Mouse (Mus musculus) mammary gland, adult 2 months (tissue): ENCODE measurements around the gene Btbd35f30. TPM values are rescaled to one million over a fixed set of nuclear protein-coding genes. Genes with fewer than 3 reads are reported as not detected.

Experiments used
- polyA plus RNA-seq: library from polyadenylated mRNA; depleted of rRNA; stranded (reverse); fragments of >200 nt; gene quantifications from 2 replicates; pipeline ENCODE4 v1.2.3, GENCODE M21; 2012; ENCODE audit warnings: low replicate concordance; rRNA removed

Btbd35f30 gene
- not detected in 2 replicates for polyA plus RNA-seq

DNA sequence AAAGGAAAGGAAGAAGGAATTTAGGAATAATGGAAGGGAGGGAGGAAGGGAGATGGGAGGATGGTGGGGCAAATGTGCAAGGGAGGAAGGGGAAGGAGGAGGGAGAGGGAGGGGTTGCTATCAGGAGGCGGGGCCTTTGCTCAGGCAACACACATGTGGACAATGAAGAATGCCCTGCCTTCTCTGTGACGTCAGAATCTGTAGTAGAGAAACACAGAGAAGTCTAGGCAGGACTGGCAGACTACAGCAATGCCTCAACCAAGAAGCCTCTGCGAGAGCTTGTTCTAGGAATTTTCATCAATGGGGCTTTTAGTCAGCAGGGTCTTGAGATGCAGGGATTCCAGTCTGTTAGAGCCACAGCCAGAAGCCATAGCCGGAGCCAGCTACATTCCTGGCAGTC, at the start of gene Btbd35f30:
Gene Btbd35f30 (plus strand): TSS at position 301 of the 400 bp plus-strand sequence.

DNA sequence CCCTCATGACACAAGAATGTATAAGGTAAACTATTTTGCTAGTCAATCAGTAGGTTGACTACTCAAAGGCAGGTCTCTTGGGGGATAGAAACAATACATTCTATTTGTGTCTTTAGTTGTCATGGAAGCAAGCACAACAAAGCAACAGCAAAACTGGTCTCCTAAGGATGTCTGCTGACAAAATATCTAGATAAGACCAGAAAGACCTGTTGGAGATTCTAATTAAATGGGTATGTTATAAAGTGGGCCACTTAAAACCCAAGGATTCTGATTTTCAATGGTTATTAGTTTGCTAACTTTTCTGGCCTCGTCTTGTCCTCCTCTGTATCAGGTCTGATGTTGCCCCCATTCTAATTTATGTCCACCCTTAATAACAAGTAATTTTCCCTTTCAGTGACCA, 47.0 kb downstream of the Btbd35f30 start, which contains the start of gene Gm21789:
Gene Gm21789 (plus strand): TSS at position 301 of the 400 bp plus-strand sequence.

Other genes starting within 250 kb of the Btbd35f30 start
- not detected in 2 replicates for gene Gm5926, start 243.9 kb upstream of the Btbd35f30 start, polyA plus RNA-seq
- not detected in 2 replicates for gene Btbd35f21, start 168.5 kb upstream of the Btbd35f30 start, polyA plus RNA-seq
- gene Gm21789, start 47.1 kb downstream of the Btbd35f30 start, polyA plus RNA-seq = not detected in 2 replicates
- not detected in 2 replicates for gene Btbd35f5, start 79.3 kb downstream of the Btbd35f30 start, polyA plus RNA-seq